Mouse (Mus musculus): ENCODE measurements at regions not wholly inside any gene's neighbourhood (a gene's known extent, or its start where the extent isn't known, plus 50 kb on each side); places are given as distances from the start of the nearest gene placed in this dataset.

DNA sequence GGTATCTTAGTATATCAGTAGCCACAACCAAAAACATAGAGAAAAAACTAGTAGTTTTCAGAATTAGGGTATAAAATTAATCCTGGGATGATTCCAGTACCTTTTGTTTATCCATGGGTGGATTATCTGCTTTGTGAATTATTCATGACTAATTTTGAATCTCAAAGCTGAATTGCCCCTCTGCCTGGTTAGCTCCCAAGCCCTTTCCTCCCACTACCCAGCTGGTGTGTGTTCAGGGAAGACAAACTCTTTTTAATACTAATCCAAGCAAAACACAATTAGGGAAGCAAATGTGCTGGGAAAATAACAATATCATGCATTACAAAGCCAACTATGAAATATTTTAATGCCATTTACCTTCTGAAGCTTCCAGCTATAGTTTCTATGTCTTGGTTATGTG lies 347.4 kb downstream of the Gm43517 start:
- no peak for DNase-seq (ENCODE audit: extremely low spot score in 1 of 2, low spot score in 1 of 2)

DNA sequence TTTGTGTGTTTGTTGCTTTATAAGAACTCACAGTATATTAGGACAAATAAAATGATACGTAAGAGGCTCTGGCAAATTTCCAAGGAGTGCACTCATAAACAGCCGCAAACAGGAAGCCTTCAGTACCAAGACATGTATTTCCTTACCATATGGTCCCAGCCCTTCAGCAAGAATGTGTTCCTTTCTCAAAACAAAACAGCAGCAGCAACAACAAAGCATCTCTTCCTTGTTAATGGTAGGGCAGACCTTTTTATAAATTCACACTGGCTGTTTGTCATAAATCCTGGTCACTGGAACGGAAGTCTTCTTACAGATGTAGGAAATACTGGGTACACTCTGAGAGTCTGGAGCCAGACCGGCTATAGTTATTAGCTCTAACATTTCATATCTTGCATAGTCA lies 352.1 kb downstream of the Gm43517 start:
- no peak for DNase-seq (ENCODE audit: extremely low spot score in 1 of 2, low spot score in 1 of 2)

DNA sequence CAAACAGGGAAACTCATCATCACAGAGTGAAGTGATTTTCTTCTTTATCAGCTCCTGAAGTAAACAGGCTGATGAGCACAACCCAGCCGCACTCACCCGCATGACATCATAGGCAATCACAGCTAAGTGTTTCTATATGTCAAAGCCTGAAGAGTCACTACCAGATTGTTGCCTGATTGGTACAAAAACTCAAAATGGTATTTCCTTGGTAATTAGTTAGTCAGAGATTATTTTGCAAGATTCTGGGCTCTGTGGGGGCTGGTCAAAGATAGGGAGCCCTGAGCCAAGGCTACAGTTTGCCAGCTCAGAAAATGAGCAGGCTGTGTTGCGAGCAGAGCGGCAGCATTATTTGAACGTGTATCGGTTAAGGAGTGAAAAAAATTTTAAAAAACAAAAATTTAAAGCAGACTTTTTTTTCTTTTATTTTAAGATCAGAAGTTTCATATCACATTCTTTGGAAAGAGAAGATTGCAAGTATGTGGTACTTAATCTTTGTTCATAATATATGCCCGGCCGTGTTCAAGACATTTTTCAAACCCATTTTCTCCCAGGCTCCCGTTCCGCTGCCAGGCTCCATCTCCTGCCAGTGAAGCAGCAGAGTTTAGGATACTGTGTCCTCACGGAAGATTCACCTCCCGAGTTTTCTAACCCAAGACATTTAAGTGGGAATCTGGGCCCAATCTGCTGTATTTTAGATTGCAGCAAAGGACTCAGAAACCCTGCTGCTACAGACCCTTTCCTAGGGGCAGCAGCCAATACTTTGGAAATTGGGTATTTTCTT lies 355.2 kb downstream of the Gm43517 start:
- DNase-seq (ENCODE audit: extremely low spot score in 1 of 2, low spot score in 1 of 2), result peak; percentile 28 to 30

DNA sequence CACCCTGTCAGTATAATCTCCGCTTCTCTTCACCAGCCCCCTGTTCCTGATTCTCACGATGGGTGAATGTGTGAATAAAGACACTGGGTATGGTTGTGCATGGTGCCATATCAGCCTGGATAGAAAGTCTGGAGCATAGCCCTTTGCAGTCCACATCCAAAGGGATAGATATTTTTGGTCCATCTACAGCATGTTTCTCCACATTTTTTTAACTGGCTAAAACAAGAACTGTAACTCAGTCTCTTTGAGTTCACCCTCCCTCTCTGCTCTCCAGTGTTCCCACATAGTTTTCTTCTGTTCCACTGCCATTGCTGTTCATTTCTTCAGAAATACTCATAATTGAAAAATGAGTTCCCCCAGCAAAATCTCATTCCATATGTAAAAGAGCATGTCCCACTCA lies 358.4 kb downstream of the Gm43517 start:
- no peak for DNase-seq (ENCODE audit: extremely low spot score in 1 of 2, low spot score in 1 of 2)

DNA sequence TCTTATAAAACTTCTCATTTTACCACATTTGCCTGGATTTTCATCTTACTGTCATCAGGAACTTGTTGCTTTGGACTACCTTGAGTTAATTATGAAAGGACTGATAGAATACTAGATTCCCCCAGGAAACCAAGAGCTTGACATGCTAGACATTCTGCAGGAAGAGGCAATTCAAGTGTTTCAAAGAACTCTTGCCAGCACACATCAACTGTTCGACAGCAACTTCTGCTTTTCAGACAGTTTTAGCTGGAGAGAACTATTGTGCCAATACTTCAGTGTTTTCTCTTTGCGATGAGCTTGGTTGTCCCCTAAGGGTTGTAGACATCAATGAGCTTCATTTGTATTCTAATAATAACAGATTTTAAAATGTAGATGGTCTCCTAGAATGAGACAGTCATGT lies 362.1 kb downstream of the Gm43517 start:
- DNase-seq (ENCODE audit: extremely low spot score in 1 of 2, low spot score in 1 of 2), result no peak

DNA sequence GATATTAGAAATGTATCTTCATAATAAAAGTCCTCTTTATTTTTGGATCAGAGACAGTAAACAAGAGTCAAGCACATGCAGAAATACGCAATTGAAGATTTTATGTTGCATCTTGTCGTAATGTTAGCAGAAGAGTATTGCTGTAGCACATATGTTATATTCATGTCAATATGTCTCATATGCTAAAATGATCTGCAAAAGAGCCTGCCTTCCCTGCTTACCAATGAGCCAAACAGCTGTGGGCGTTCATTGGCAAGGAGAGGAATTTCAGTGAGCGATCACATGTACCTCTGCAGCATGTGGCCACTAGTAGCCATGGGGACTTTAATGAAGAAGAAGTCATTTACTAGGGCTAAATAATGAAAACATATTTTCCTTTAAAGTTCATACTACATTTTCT lies 373.4 kb downstream of the Gm43517 start:
- DNase-seq (ENCODE audit: extremely low spot score in 1 of 2, low spot score in 1 of 2), result no peak

DNA sequence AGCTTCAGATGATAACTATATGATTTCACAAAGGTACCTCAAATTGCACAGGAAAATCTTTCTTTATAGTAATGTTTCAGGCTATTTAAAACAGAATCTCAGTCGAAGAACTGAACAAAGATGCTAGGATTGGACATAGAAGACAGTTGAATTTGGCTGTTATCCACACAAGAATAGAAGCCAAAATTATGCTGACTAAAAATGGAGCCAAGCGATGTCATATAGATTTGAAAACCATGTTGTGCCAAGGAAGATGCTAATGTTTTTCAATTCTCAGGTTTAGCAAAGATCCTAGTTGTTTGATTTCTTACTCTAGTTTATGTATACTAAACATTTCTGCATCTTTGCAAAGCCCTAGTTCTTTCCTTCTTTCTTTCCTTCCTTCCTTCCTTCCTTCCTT lies 379.6 kb downstream of the Gm43517 start:
- no peak for DNase-seq (ENCODE audit: extremely low spot score in 1 of 2, low spot score in 1 of 2)

DNA sequence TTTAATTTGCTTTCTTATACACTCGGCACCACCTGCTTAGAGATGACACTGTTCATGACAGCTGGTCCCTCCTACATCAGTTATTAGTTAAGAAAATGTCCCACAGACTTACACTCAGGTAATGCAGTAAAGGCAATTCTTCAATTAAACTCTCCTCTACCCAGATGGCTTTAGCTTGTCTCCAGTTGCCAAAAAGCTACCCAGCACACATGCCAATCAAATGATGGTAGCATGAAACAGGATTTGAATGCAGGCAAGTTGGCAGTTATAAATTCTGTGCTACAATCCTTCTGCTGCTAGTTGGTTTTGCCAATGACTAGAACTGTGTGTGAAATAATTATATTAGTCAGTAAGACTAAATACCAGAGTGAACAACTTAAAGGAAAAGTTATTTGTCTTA lies 423.4 kb downstream of the Gm43517 start:
- DNase-seq (ENCODE audit: extremely low spot score in 1 of 2, low spot score in 1 of 2), result no peak

DNA sequence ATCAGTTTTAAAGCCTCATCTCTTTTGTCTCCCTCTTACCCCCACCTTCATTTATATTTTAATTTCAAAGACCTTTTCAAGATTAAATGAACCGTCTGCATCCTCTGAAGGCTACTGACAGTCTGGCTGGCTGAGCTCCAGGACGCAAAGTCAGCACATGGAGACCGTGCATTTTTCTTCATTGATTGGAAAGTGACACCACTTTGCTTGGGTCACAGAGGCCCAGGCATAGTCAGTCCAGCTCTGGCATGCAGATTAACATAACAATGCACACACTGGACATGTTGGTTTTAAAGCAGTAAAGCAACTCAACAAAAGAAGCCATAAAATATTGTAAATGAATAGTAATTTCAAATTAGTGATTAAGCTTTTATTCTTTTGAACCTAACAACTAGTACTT lies 429.7 kb downstream of the Gm43517 start:
- DNase-seq (ENCODE audit: extremely low spot score in 1 of 2, low spot score in 1 of 2), result no peak

DNA sequence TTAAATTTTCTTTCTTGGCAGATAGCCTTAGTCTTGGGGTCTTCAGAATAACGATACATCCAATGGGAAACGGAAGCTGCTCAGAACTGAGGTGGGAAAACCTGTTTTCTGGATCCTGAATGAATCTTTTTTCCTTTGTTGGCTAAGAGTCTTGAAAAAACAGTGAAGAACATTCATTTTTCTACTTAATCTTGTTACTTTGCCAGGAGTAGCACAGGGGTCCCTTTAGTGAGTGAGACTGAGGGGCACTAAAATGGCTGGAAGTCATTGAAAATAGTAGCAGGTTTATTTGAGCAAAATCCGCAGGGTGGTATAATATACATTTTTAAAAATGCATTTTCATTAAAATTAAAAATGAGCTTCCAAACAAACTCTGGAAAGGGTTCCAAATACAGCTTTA lies 442.8 kb downstream of the Gm43517 start:
- no peak for DNase-seq (ENCODE audit: extremely low spot score in 1 of 2, low spot score in 1 of 2)

DNA sequence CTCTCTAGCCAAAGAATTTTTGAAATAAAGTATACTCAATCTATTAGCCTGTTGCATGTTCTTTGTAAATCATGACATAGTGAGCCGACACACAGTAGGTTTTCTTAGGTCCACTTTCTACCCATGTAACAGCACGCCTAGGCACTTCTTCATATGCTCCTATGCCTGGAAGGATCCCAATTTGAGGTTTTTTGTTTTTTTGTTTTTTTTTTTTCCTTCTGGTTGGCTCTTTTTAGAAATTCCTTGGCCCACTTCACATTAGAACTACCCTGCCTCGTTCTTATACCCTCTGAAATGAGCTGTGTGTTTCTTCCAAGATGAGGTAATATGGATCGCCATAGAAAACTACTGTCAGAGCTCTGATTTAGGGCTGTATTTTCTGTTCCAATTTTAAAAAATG lies 443.6 kb downstream of the Gm43517 start:
- no peak for DNase-seq (ENCODE audit: extremely low spot score in 1 of 2, low spot score in 1 of 2)

DNA sequence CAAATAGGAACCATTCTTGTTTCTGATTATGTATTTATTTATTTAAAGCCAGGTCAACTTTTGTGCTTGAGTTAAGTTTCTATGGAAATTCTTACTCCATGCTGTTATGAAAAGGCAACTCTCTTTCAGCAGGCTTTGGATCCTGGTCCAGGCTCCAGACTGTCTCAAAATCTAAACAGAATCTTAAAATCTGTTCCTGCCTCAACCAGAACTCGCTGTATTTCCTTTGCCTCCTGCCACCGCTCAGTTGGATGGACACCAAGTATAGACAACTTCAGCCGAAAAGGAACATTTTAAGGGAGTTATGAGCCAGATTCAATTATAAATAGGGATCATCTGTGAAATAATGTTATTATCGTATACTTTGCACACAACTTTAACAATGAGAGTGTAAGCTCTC lies 445.7 kb downstream of the Gm43517 start:
- no peak for DNase-seq (ENCODE audit: extremely low spot score in 1 of 2, low spot score in 1 of 2)

DNA sequence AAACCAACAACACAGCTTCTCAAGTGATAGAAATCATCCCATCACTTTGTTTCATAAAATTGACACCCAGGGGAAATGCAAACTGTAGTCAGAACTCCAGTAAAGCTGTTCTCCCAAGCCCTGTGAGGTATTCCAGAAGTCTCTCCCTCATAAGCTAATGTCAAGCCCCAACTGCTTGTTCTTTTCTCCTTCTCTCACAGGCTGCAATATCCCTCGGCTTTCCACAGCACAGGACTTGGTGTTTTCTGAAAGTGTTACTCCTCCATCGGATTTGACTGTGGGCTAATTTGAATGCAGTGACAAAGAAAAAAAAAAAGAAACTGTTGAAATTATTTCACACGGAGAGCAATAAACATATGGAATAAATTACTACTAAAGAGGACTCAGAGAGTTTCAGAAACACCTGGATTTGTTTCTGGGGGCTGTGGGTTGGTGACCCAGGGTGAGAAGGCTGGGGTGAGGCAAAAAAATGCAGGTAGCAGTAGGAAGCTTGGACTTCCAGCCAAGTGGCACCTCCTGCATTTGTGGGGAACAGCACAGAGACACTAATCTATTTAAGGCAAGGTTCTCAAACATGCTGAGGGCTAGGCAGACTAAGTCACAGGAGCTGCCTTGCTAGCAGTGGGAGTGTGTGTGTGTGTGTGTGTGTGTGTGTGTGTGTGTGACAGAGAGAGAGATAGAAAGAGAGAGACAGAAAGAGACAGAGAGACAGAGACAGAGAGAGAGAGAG lies 447.3 kb downstream of the Gm43517 start:
- no peak for DNase-seq (ENCODE audit: extremely low spot score in 1 of 2, low spot score in 1 of 2)

DNA sequence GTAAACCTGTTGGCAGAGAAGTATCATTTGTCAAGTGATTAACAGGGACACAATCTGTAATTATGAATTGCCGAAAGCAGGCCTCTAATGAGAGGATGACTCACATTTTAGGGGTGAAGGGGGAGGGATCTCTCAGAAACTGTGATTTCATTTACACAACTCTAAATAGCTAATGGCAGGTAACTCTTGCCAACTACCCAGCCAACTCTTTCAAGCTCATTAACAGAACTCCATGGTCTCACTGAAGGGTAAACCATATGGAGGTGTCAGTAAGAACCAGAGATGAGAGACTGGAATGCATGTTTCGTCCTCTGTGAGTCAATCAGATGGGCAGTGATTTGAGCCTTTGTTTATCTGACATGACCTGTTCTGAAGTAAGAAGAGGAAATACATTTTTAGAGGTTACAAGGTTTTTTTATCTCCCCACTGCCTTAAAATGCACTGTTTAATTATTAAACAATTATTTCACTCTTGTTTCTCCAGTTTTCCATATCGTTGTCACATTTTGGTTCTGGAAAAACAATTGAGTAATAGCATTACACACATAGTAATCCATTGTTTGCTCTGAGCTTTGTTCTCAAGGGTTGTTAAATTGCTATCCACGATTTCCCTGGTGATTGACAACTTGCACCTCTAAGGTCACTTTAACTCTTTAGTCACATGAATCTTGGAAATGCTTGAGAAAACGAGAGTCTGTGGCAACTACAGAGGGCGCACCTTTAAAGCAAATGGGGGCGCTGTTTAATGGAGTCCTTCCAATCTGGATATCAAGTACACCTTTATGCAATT lies 451.5 kb downstream of the Gm43517 start:
- no peak for DNase-seq (ENCODE audit: extremely low spot score in 1 of 2, low spot score in 1 of 2)

DNA sequence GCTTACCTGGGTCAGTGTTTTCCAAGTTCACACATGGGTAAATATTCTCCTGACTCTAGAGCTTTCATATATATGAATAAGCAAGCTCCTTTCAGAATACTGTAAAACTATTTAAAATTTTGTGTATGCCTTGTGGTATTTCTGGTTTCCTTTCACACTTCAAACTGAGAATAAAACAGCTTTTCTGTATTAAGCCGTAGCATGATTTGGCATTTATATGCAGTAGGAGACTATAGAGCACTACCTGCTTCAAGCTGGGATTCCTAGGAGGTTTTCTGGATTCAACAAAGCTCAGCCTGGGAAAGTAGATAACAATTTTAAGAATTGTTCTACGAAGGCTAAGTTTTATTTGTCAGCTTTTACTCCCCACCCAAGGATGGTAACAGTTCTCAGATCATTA lies 500.5 kb downstream of the Gm43517 start:
- no peak for DNase-seq (ENCODE audit: extremely low spot score in 1 of 2, low spot score in 1 of 2)

DNA sequence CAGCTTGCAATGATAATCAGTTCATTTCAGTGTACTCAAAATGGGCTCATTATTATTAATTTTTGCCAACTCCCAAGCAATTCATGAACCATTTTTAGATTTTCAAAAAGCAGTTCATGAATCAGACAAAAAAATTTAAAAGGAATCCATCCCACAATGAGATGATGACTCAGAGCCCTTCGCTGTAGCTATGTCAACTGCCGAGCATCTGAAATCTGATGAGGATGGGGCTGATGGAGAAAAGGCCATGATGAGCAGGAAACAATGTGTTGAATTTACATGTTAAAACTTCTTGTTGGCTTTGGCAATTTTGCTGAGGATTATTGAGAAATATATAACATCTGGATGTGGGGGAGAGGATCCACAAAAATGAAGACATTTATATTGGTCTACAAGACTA lies 502.3 kb downstream of the Gm43517 start:
- no peak for DNase-seq (ENCODE audit: extremely low spot score in 1 of 2, low spot score in 1 of 2)

DNA sequence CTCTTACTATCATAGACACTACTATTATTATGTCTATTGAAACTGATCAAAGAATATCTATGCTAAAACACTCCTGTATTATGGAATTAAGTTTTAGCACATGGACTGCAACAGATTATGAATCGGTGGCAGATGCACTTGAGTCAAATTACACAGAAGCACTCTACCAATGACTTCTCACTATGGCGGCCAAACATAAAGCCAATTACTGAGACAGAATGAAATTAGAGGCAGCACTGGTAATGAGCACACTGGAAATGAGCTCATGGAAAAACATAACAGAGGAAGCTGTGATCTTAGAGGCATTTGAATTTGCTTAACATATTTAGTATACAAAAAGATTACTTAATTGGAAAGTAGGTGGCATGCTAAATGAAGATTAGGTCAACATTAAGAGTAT lies 512.8 kb downstream of the Gm43517 start:
- DNase-seq (ENCODE audit: extremely low spot score in 1 of 2, low spot score in 1 of 2), result no peak

DNA sequence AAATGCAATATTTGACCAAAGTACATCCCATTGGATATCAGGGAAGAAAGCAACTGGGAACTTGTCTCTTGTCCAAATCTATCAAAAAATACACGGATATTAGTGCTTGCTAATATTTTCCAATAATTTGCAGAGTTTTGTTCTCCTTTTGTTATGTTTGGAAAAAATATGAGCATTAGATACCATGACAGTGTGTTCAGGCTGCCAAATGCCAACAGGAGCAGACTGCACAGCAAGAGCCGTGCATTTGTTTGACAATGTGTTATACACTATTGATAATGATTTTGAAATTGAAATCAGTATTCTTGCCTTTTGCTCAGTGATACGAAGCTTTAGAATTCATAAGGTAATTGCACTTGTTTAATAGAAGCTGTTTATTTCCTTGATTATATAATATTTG lies 530.7 kb downstream of the Gm43517 start:
- DNase-seq (ENCODE audit: extremely low spot score in 1 of 2, low spot score in 1 of 2), result no peak

DNA sequence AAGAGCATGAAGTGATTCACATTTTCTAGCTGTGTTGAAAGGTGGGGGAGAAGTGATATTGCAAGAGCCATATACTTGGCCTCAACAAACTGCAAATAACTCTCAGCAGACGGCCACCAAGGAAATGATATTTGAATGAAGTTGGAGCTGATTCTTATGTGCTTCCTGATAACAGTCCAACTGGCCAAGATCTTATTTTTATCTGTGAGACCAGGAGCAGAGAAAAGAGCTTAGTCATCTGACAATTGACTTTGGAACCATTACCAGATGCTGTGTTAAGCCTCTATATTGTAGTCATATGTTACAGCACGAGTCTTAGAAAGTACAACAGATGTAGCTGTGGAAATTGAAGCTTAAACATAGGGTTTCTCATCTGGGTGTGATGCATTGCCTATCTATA lies 536.6 kb downstream of the Gm43517 start:
- DNase-seq (ENCODE audit: extremely low spot score in 1 of 2, low spot score in 1 of 2), result no peak

DNA sequence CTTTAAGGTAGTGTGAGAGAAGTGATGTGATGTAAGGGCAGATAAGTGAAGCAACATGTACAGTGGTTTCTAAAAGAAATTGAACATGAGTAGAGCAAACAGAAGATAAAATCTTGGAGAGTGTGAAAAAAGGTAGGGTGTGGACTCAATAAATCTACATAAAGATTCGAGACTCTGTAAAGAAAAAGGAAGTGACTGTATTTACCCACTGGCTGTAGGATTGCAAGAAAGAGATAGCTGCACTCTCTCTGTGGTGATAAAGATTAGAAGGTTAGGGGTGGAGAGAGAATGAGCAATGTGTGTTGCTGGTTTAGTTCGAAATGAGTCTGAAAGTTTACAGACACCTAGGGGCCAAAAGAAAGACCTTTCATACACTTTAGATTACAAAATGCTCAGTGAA lies 555.8 kb downstream of the Gm43517 start:
- no peak for DNase-seq (ENCODE audit: extremely low spot score in 1 of 2, low spot score in 1 of 2)

DNA sequence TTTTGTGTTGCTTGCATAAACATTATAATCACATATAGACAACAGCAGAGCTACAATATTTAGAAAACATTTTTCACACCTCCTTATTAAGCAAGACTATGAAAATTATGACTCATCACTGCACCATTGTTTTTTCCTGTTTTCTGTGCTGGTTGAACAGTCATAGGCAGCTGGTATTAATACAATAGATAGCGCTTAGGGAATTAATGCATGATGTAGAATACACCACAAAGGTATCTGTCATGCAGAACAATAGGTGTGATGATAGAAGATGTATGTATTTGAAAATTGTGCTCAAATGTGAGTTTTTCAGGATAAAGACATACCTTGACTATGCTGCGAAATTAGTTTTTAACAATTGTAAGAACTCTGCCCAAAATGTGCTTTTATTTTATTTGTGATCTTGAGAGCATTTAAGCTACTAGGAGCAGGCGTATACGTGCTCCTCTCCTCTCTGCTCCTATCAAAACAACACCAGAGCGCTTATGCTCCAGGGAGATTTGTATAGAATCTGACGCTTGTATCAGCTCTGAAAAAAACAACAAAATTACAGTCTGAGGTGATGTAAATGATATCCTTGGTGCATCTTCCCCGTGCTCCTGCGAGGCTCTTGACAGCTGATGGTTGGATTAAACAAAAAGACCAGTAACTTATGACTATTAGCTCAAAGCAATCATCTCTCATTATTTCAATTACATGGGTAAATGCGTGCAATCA lies 560.1 kb downstream of the Gm43517 start:
- no peak for DNase-seq (ENCODE audit: extremely low spot score in 1 of 2, low spot score in 1 of 2)
